Mouse (Mus musculus): Measurements from ENCODE around the gene Alkbh8. TPM values are rescaled to one million over a fixed set of nuclear protein-coding genes. Genes with fewer than 3 reads are reported as not detected.

The Alkbh8 gene
- 3.0 TPM for polyA plus RNA-seq (2014; fragmentation: Illumina TruSeq; extraction: RNeasy Lipid Tissue Mini Kit (QIAGEN cat#74804); ENCODE audit: insufficient read depth, low read depth, low replicate concordance)

DNA sequence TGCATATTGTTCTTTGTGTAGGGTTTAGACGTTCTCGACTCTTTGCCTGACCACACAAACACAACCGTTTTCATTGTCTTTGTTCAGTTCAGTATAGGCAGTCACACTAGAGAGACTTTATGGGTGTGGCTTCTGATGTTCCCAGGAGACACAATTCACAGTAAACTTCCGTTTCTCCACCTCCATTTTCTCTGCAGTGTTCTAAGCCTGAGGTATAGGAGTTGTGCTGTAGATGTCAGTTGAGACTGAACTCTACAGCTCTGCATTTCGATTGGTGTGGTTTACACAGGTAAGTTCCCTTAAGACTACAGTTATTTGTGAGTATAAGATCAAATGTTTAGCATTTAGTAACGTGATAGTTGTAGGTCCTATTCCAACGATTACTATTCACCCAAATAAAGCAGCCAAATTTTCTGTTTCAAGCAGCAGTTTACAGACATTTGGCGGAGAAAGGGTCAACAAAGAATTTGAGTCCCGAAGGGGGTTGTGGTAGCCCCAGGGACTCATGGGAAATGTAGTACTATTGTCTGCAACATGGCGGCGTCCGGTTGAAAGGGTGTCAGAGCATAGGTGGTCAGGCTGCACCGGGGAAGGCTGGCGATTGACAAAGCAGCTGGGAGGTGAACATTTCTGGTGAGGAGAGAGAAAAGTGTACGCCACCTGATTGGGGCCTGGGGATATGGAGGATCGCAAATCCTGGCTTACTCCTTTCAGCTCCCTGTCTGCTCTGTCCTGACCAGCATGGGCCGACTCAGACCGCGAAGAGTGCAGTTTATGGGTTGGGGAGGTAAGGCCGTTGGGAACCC is at the start of gene Alkbh8:
Gene Alkbh8 (plus strand): TSS at position 179 of the 806 bp plus-strand sequence.

GRCm38 (mm10) chr9:3403251-3404208 is 68.6 kb downstream of the Alkbh8 start, which contains the start of gene Cwf19l2:
Cwf19l2 (plus strand) TSS chr9:3403592.

Other genes with a start within 250 kb of the Alkbh8 start
- gene Cwf19l2, start 68.5 kb downstream of the Alkbh8 start, polyA plus RNA-seq (2014; fragmentation: Illumina TruSeq; extraction: RNeasy Lipid Tissue Mini Kit (QIAGEN cat#74804); ENCODE audit: insufficient read depth, low read depth, low replicate concordance) = 4.6 TPM
- 0.41 TPM for gene Gucy1a2, start 197.6 kb downstream of the Alkbh8 start, polyA plus RNA-seq (2014; fragmentation: Illumina TruSeq; extraction: RNeasy Lipid Tissue Mini Kit (QIAGEN cat#74804); ENCODE audit: insufficient read depth, low read depth, low replicate concordance)

Measured in lung, adult 10 weeks (tissue).